8 mouse cellular contexts compared by ENCODE assay signal in genomic region chr7:143005344-143006096, GRCm38 (mm10). TPM values are rescaled to one million over a fixed set of nuclear protein-coding genes. Genes with fewer than 3 reads are reported as not detected.
DNase-seq lines count a peak whose midpoint lies in the region; ATAC-seq and TF ChIP-seq lines count a peak whose summit lies in the region.

No protein-coding gene starts in this region.

- peak; percentile 64 to 87; a peak in 3 of 4 replicates for TF ChIP-seq EP300 in MEL (IDR thresholded peaks at IDR 0.05; ENCODE audit: low read depth in 1 of 2, low read length in 2 of 2)

- no peak for ATAC-seq in heart, embryonic 14.5 days (ENCODE audit: insufficient number of reproducible peaks, insufficient read depth, low FRiP score, low read depth)
- no peak for ATAC-seq in limb, embryonic 12.5 days (ENCODE audit: insufficient number of reproducible peaks, insufficient read depth, low FRiP score, low TSS enrichment, low read depth)

- H3K9me3 ChIP-seq in heart, embryonic 14.5 days (ENCODE audit: control insufficient read depth, low read length): no peaks in the 10 kb centered on the region
- no peaks in the 10 kb centered on the region for H3K9me3 ChIP-seq in MEL (replicated peaks; ENCODE audit: insufficient read depth, low read length)
- no peaks in the 10 kb centered on the region for H3K9me3 ChIP-seq in limb, embryonic 12.5 days

- H3K9ac ChIP-seq in heart, embryonic 14.5 days (ENCODE audit: low read length): peak overlapping the region; percentile 34; the same call in 1 of the 2 replicates
- peak overlapping the region; percentile 88 for H3K9ac ChIP-seq in MEL (ENCODE audit: control insufficient read depth, low read depth, low read length, poor library complexity, severe bottlenecking)
- no peak overlapping the region for H3K9ac ChIP-seq in limb, embryonic 12.5 days (replicated peaks)

- 79% methylated on average over 6 of the region's 6 CpGs for WGBS in heart, embryonic 14.5 days
- WGBS in limb, embryonic 12.5 days: 87% methylated on average over 6 of the region's 6 CpGs
- WGBS in spleen, adult 2 months: 9% methylated on average over 6 of the region's 6 CpGs

- no peaks in the 10 kb centered on the region for H3K36me3 ChIP-seq in heart, embryonic 14.5 days (ENCODE audit: control insufficient read depth, insufficient read depth, low read length)
- peaks cover 3 to 51% of the 10 kb centered on the region in 2 experiments for H3K36me3 ChIP-seq in MEL (ENCODE audit: control insufficient read depth in 1 of 2, insufficient read depth in 2 of 2, low read length in 2 of 2)
- no peaks in the 10 kb centered on the region for H3K36me3 ChIP-seq in limb, embryonic 12.5 days
- H3K36me3 ChIP-seq in spleen, adult 2 months (ENCODE audit: control insufficient read depth, insufficient read depth, low read length): peaks cover 5% of the 10 kb centered on the region

- H3K4me3 ChIP-seq in heart, embryonic 14.5 days (ENCODE audit: control insufficient read depth in 1 of 2, insufficient read depth in 1 of 2, low read depth in 1 of 2, low read length in 2 of 2): no peak overlapping the region
- H3K4me3 ChIP-seq in MEL (ENCODE audit: control insufficient read depth in 1 of 2, insufficient read depth in 1 of 2, low read depth in 2 of 2, low read length in 2 of 2): peak overlapping the region; percentile 71 to 77
- no peak overlapping the region; the same call in 1 of the 2 replicates for H3K4me3 ChIP-seq in limb, embryonic 12.5 days (replicated peaks)
- peak overlapping the region; percentile 60 for H3K4me3 ChIP-seq in spleen, adult 2 months (ENCODE audit: extremely low read depth, insufficient read depth, insufficient read length)

- no peak for TF ChIP-seq CTCF in MEL (IDR thresholded peaks at IDR 0.05 in 2 of 3, conservative IDR thresholded peaks at IDR 0.05 in 1 of 3; ENCODE audit: control insufficient read depth in 1 of 3, insufficient read depth in 1 of 3, low read depth in 2 of 3, low read length in 3 of 3, poor library complexity in 1 of 3, severe bottlenecking in 1 of 3)
- TF ChIP-seq CTCF in spleen, adult 2 months (IDR thresholded peaks at IDR 0.05; ENCODE audit: extremely low read depth, insufficient read depth, insufficient read length, insufficient replicate concordance): no peak

- TF ChIP-seq RAD21 in MEL (IDR thresholded peaks at IDR 0.05; ENCODE audit: low read depth, low read length): no peak; the same call in 1 of the 2 replicates

- no peak for DNase-seq in heart, postnatal 4 days
- DNase-seq in MEL (ENCODE audit: low read depth, low spot score): peak; percentile 96
- peak in 1 of 2 experiments; percentile 62 for DNase-seq in spleen, adult 2 months (ENCODE audit: low read depth in 1 of 2, low spot score in 2 of 2)
- DNase-seq in left cerebral cortex, adult 11 months (ENCODE audit: low spot score): no peak
- no peak for DNase-seq in gastrocnemius, adult 8-10 months (ENCODE audit: low spot score in 2 of 2)
- no peak for DNase-seq in heart, adult 18-20 months

- no peaks in the 10 kb centered on the region for H3K27me3 ChIP-seq in heart, embryonic 14.5 days (ENCODE audit: control insufficient read depth, insufficient read depth, low read length)
- no peaks in the 10 kb centered on the region for H3K27me3 ChIP-seq in MEL (ENCODE audit: control insufficient read depth in 1 of 2, insufficient read depth in 2 of 2, low read length in 2 of 2)
- no peaks in the 10 kb centered on the region for H3K27me3 ChIP-seq in limb, embryonic 12.5 days
- no peaks in the 10 kb centered on the region for H3K27me3 ChIP-seq in spleen, adult 2 months (ENCODE audit: control insufficient read depth, insufficient read depth, low read length)

- H3K4me1 ChIP-seq in heart, embryonic 14.5 days (ENCODE audit: control insufficient read depth in 2 of 2, insufficient read depth in 2 of 2, low read length in 2 of 2): peaks cover 44 to 46% of the 10 kb centered on the region in 2 experiments
- peaks cover 14 to 57% of the 10 kb centered on the region in 2 experiments for H3K4me1 ChIP-seq in MEL (ENCODE audit: control insufficient read depth in 1 of 2, insufficient read depth in 2 of 2, low read length in 2 of 2)
- H3K4me1 ChIP-seq in limb, embryonic 12.5 days (replicated peaks): peaks cover 43% of the 10 kb centered on the region
- H3K4me1 ChIP-seq in spleen, adult 2 months (ENCODE audit: control insufficient read depth, insufficient read depth, insufficient read length): peaks cover 47% of the 10 kb centered on the region

- H3K27ac ChIP-seq in heart, embryonic 14.5 days (replicated peaks in 1 of 2; ENCODE audit: control insufficient read depth in 1 of 2, insufficient read depth in 1 of 2, low read depth in 2 of 2, low read length in 2 of 2): peak overlapping the region; percentile 8 to 33; a peak in 2 of 4 replicates
- peak overlapping the region; percentile 100 for H3K27ac ChIP-seq in MEL (ENCODE audit: control insufficient read depth, low read depth, low read length)
- H3K27ac ChIP-seq in limb, embryonic 12.5 days: peak overlapping the region; percentile 72; the same call in 1 of the 2 replicates
- peak overlapping the region; percentile 95 for H3K27ac ChIP-seq in spleen, adult 2 months (ENCODE audit: insufficient read depth, low read length)

- TF ChIP-seq POLR2A in MEL (IDR thresholded peaks at IDR 0.05; ENCODE audit: control insufficient read depth in 1 of 2, insufficient read depth in 1 of 2, low read depth in 1 of 2, low read length in 2 of 2, poor library complexity in 1 of 2): peak; percentile 77 to 96; a peak in 3 of 4 replicates
- peak; percentile 87 for TF ChIP-seq POLR2A in spleen, adult 2 months (IDR thresholded peaks at IDR 0.05; ENCODE audit: low read depth, low read length)

- H3K4me2 ChIP-seq in heart, embryonic 14.5 days (ENCODE audit: low read length): peak overlapping the region; percentile 27
- 0 out of 2 replicates have a peak overlapping the region, but pooled peaks have one; percentile 4 for H3K4me2 ChIP-seq in limb, embryonic 12.5 days

- H3K79me2 ChIP-seq in MEL (ENCODE audit: control insufficient read depth, insufficient read depth, low read length, poor library complexity): peaks cover 35% of the 10 kb centered on the region

TF ChIP-seq in MEL, 35 proteins besides CTCF, POLR2A, EP300 and RAD21 (continues in another document):
- TF ChIP-seq RCOR1 (IDR thresholded peaks at IDR 0.05; ENCODE audit: low read depth, low read length) (peak; percentile 57), E2F4 (IDR thresholded peaks at IDR 0.05; ENCODE audit: borderline replicate concordance, low read depth, low read length) (no peak), POLR2AphosphoS2 (IDR thresholded peaks at IDR 0.05; ENCODE audit: low read length) (peak; percentile 92), NELFE (IDR thresholded peaks at IDR 0.05; ENCODE audit: low read depth, low read length) (peak; percentile 96), JUND (IDR thresholded peaks at IDR 0.05; ENCODE audit: low read depth, low read length) (no peak), ZMIZ1 (IDR thresholded peaks at IDR 0.05; ENCODE audit: low read depth, low read length) (peak; percentile 97), MAZ (IDR thresholded peaks at IDR 0.05; ENCODE audit: low read depth, low read length) (peak; percentile 90), POLR2AphosphoS5 (IDR thresholded peaks at IDR 0.05; ENCODE audit: borderline replicate concordance, low read depth, low read length) (peak; percentile 93; the same call in 1 of the 2 replicates), BHLHE40 (IDR thresholded peaks at IDR 0.05; ENCODE audit: borderline replicate concordance, low read depth, low read length) (peak; percentile 8; the same call in 1 of the 2 replicates), CHD1 (IDR thresholded peaks at IDR 0.05; ENCODE audit: low read depth, low read length) (no peak; the same call in none of the 2 replicates), MYC (IDR thresholded peaks at IDR 0.05; ENCODE audit: low read depth, low read length) (peak; percentile 17; the same call in 1 of the 2 replicates), KAT2A (conservative IDR thresholded peaks at IDR 0.05; ENCODE audit: low read depth, low read length) (no peak; the same call in 1 of the 2 replicates), TCF12 (IDR thresholded peaks at IDR 0.05; ENCODE audit: low read depth, low read length) (peak; percentile 85), ZC3H11A (IDR thresholded peaks at IDR 0.05; ENCODE audit: low read depth, low read length) (no peak), GATA1 (IDR thresholded peaks at IDR 0.05; ENCODE audit: low read depth, low read length) (no peak)

RNA-seq across cellular contexts. Expression of gene Tspan32, which starts 0.7 kb away (rescaled TPM):
- 2.3 and 2.7 TPM in 2 replicates for polyA plus RNA-seq in heart, embryonic 14.5 days (2014; fragmentation: Nextera tagmentation; extraction: Ambion mirVana)
- total RNA-seq in heart, postnatal 4 days (2021): under 1 TPM; 0.45 to 0.64 TPM
- 159 and 205 TPM in 2 replicates for total RNA-seq in MEL (2012; rRNA removed)
- 100 to 1,000 TPM in 1 of 2 experiments, 10 to 100 TPM in 1; 53.5 to 212 TPM for polyA plus RNA-seq in MEL (2012; ENCODE audit: insufficient read depth in 1 of 2, insufficient read length in 2 of 2, low read depth in 1 of 2, low replicate concordance in 2 of 2, missing spikeins in 1 of 2)
- 2.2 and 2.8 TPM in 2 replicates for polyA plus RNA-seq in limb, embryonic 12.5 days (2016; fragmentation: Nextera tagmentation; extraction: Ambion mirVana)
- polyA plus RNA-seq in spleen, adult 2 months (2012; rRNA removed): 82.8 and 89.4 TPM in 2 replicates
- under 1 TPM in 2 of 4 experiments, not detected in 2; 0.27 to 0.56 TPM for total RNA-seq in gastrocnemius, adult 8-10 months (2022)
- 1 to 10 TPM in 1 of 2 experiments, under 1 TPM in 1; 0.69 to 2.6 TPM for total RNA-seq in heart, adult 18-20 months (2021)

RNA-seq across cellular contexts. Expression of gene Ascl2, which starts 36.5 kb away (rescaled TPM):
- 0.18 TPM in 1 of 2 replicates, not detected in the other for polyA plus RNA-seq in heart, embryonic 14.5 days (2014; fragmentation: Nextera tagmentation; extraction: Ambion mirVana)
- not detected for total RNA-seq in heart, postnatal 4 days (2021)
- total RNA-seq in MEL (2012; rRNA removed): not detected in 2 replicates
- polyA plus RNA-seq in MEL (2012; ENCODE audit: insufficient read depth in 1 of 2, insufficient read length in 2 of 2, low read depth in 1 of 2, low replicate concordance in 2 of 2, missing spikeins in 1 of 2): not detected
- 0.42 and 1.1 TPM in 2 replicates for polyA plus RNA-seq in limb, embryonic 12.5 days (2016; fragmentation: Nextera tagmentation; extraction: Ambion mirVana)
- 0.27 and 0.45 TPM in 2 replicates for polyA plus RNA-seq in spleen, adult 2 months (2012; rRNA removed)
- total RNA-seq in gastrocnemius, adult 8-10 months (2022): not detected
- total RNA-seq in heart, adult 18-20 months (2021): not detected

RNA-seq across cellular contexts. Expression of gene Cd81, which starts 47.0 kb away (rescaled TPM):
- 885 and 947 TPM in 2 replicates for polyA plus RNA-seq in heart, embryonic 14.5 days (2014; fragmentation: Nextera tagmentation; extraction: Ambion mirVana)
- total RNA-seq in heart, postnatal 4 days (2021): 100 to 1,000 TPM; 600 to 620 TPM
- total RNA-seq in MEL (2012; rRNA removed): 86.8 and 105 TPM in 2 replicates
- 100 to 1,000 TPM in 1 of 2 experiments, not detected in 1; 133 TPM for polyA plus RNA-seq in MEL (2012; ENCODE audit: insufficient read depth in 1 of 2, insufficient read length in 2 of 2, low read depth in 1 of 2, low replicate concordance in 2 of 2, missing spikeins in 1 of 2)
- polyA plus RNA-seq in limb, embryonic 12.5 days (2016; fragmentation: Nextera tagmentation; extraction: Ambion mirVana): 331 and 337 TPM in 2 replicates
- polyA plus RNA-seq in spleen, adult 2 months (2012; rRNA removed): 300 and 352 TPM in 2 replicates
- 100 to 1,000 TPM in 1 of 4 experiments, 10 to 100 TPM in 3; 85.0 to 103 (median 88.3) TPM for total RNA-seq in gastrocnemius, adult 8-10 months (2022)
- total RNA-seq in heart, adult 18-20 months (2021): 100 to 1,000 TPM; 410 to 413 TPM

Comparison
In these comparisons a context has a peak if more than half of its experiments do, and no peak if none do; other contexts are left out.
1. H3K27ac ChIP-seq: peak in every context shown above with its lines; median percentile 100 in MEL; 95 in spleen, adult 2 months; 72 in limb, embryonic 12.5 days; 20 in heart, embryonic 14.5 days.
2. H3K4me3 ChIP-seq: peak in MEL (2 of 2) and spleen, adult 2 months (single experiment); none in heart, embryonic 14.5 days (0 of 2) and limb, embryonic 12.5 days (single experiment).
3. RNA of gene Tspan32, which starts 0.7 kb away (total RNA-seq): 159 to 205 TPM in MEL; 0.69 to 2.6 TPM in heart, adult 18-20 months, 0.45 to 0.64 TPM in heart, postnatal 4 days and 0.27 to 0.56 TPM in gastrocnemius, adult 8-10 months; every median in the first group is over 10 times any median in the second.